Mouse (Mus musculus): ENCODE data around the gene Plpp4.

Gene Plpp4

GRCm38 (mm10) chr7:129256621-129257373 lies at the start of gene Plpp4:
Gene Plpp4, plus strand, starts transcription at chr7:129257031.
- no peak for DNase-seq

GRCm38 (mm10) chr7:129215926-129216543 lies 40.8 kb upstream of the Plpp4 start:
- DNase-seq, result no peak

GRCm38 (mm10) chr7:129216547-129217195 lies 40.2 kb upstream of the Plpp4 start:
- DNase-seq, result no peak

- no peak for DNase-seq
Measured at GRCm38 (mm10) chr7:129220948-129221347, 35.9 kb upstream of the Plpp4 start.

- DNase-seq, result no peak
Measured at GRCm38 (mm10) chr7:129221649-129222048, 35.2 kb upstream of the Plpp4 start.

- DNase-seq, result no peak
Measured at GRCm38 (mm10) chr7:129235410-129235809, 21.4 kb upstream of the Plpp4 start.

GRCm38 (mm10) chr7:129235995-129236394 lies 20.8 kb upstream of the Plpp4 start:
- DNase-seq, result no peak

- DNase-seq, result no peak
Measured at GRCm38 (mm10) chr7:129250981-129251380, 5.8 kb upstream of the Plpp4 start.

GRCm38 (mm10) chr7:129253406-129253805 lies 3.4 kb upstream of the Plpp4 start:
- no peak for DNase-seq

- no peak for DNase-seq
Measured at GRCm38 (mm10) chr7:129254126-129254525, 2.7 kb upstream of the Plpp4 start.

- no peak for DNase-seq
Measured at GRCm38 (mm10) chr7:129255406-129255805, 1.4 kb upstream of the Plpp4 start.

- no peak for DNase-seq
Measured at GRCm38 (mm10) chr7:129257374-129258018, 665 bp downstream of the Plpp4 start.

GRCm38 (mm10) chr7:129258331-129258730 lies 1.5 kb downstream of the Plpp4 start:
- DNase-seq, result no peak

- DNase-seq, result no peak
Measured at GRCm38 (mm10) chr7:129259195-129259594, 2.4 kb downstream of the Plpp4 start.

GRCm38 (mm10) chr7:129273867-129274266 lies 17.0 kb downstream of the Plpp4 start:
- DNase-seq, result no peak

GRCm38 (mm10) chr7:129274726-129275125 lies 17.9 kb downstream of the Plpp4 start:
- no peak for DNase-seq

GRCm38 (mm10) chr7:129277751-129278150 lies 20.9 kb downstream of the Plpp4 start:
- DNase-seq, result no peak

GRCm38 (mm10) chr7:129278801-129279200 lies 22.0 kb downstream of the Plpp4 start:
- no peak for DNase-seq

GRCm38 (mm10) chr7:129279261-129279660 lies 22.4 kb downstream of the Plpp4 start:
- no peak for DNase-seq

GRCm38 (mm10) chr7:129281966-129282365 lies 25.1 kb downstream of the Plpp4 start:
- no peak for DNase-seq

GRCm38 (mm10) chr7:129285186-129285868 lies 28.5 kb downstream of the Plpp4 start:
- DNase-seq, result no peak

GRCm38 (mm10) chr7:129293211-129293610 lies 36.4 kb downstream of the Plpp4 start:
- DNase-seq, result no peak

GRCm38 (mm10) chr7:129301622-129302021 lies 44.8 kb downstream of the Plpp4 start:
- DNase-seq, result no peak

Data from kidney, adult 11 months (tissue).